Mouse (Mus musculus): ENCODE results near the gene Olfr209. TPM values are rescaled to one million over a fixed set of nuclear protein-coding genes. Genes with fewer than 3 reads are reported as not detected.
"Not testable (repeated sequence)": the region's sequence is repeated elsewhere in the genome, so short reads cannot be mapped to it uniquely, and the experiment has no call there.

Olfr209 gene
- polyA plus RNA-seq, 1 experiment from 2014 or later = not detected

- Histone ChIP-seq H3K27me3 (replicated peaks; ENCODE audit: control insufficient read depth, insufficient read depth, low read length) (no peaks in the 10 kb centered on the region), H3K9ac (ENCODE audit: low read length) (no peak overlapping the region), H3K27ac (ENCODE audit: low read depth, low read length) (no peak overlapping the region), H3K36me3 (ENCODE audit: control insufficient read depth, insufficient read depth, low read length) (no peaks in the 10 kb centered on the region), H3K4me3 (ENCODE audit: low read depth, low read length) (no peak overlapping the region), H3K4me1 (ENCODE audit: control insufficient read depth, insufficient read depth, low read length) (no peaks in the 10 kb centered on the region), H3K4me2 (ENCODE audit: low read length) (no peak overlapping the region), H3K9me3 (replicated peaks; ENCODE audit: control insufficient read depth, low read length) (no peaks in the 10 kb centered on the region)
- ATAC-seq = peak; percentile 32; the same call in 1 of the 2 replicates
- DNase-seq (ENCODE audit: low spot score) = peak; percentile 30
- WGBS = 71% methylated on average over 3 of the region's 3 CpGs
These were observed 29.5 kb upstream of the Olfr209 start for GRCm38 (mm10) chr16:59393300-59393699.

- Histone ChIP-seq H3K9ac (ENCODE audit: low read length) (no peak within 1 kb of the TSS), H3K4me2 (ENCODE audit: low read length) (no peak within 1 kb of the TSS), H3K9me3 (replicated peaks; ENCODE audit: control insufficient read depth, low read length) (no peaks in the 10 kb centered on the region), H3K36me3 (ENCODE audit: control insufficient read depth, insufficient read depth, low read length) (no peaks in the 10 kb centered on the region), H3K27me3 (replicated peaks; ENCODE audit: control insufficient read depth, insufficient read depth, low read length) (no peaks in the 10 kb centered on the region), H3K4me3 (ENCODE audit: low read depth, low read length) (no peak within 1 kb of the TSS), H3K4me1 (ENCODE audit: control insufficient read depth, insufficient read depth, low read length) (no peaks in the 10 kb centered on the region), H3K27ac (ENCODE audit: low read depth, low read length) (no peak within 1 kb of the TSS)
- no peak for DNase-seq (ENCODE audit: low spot score)
- 88% methylated on average over 1 of the region's 1 CpGs for WGBS
- no peak for ATAC-seq
These were observed 14.6 kb downstream of the Olfr209 start, which contains the start of gene Olfr206 for GRCm38 (mm10) chr16:59349146-59349545. Olfr206 (minus strand) TSS chr16:59349246.

- no peak within 1 kb of the TSS for H3K27ac ChIP-seq (ENCODE audit: low read depth, low read length)
- DNase-seq (ENCODE audit: low spot score) (no peak), ATAC-seq (no peak)
- H3K4me2 ChIP-seq (ENCODE audit: low read length) = no peak within 1 kb of the TSS
- no peaks in the 10 kb centered on the region for H3K36me3 ChIP-seq (ENCODE audit: control insufficient read depth, insufficient read depth, low read length)
- H3K9ac ChIP-seq (ENCODE audit: low read length) = no peak within 1 kb of the TSS
- H3K9me3 ChIP-seq (replicated peaks; ENCODE audit: control insufficient read depth, low read length) = no peaks in the 10 kb centered on the region
- H3K4me1 ChIP-seq (ENCODE audit: control insufficient read depth, insufficient read depth, low read length) = no peaks in the 10 kb centered on the region
- no peaks in the 10 kb centered on the region for H3K27me3 ChIP-seq (replicated peaks; ENCODE audit: control insufficient read depth, insufficient read depth, low read length)
- no peak within 1 kb of the TSS for H3K4me3 ChIP-seq (ENCODE audit: low read depth, low read length)
These were observed 32.8 kb downstream of the Olfr209 start, which contains the start of gene Olfr205 for GRCm38 (mm10) chr16:59331038-59331437. Olfr205 (minus strand) TSS chr16:59331138.

- not testable (repeated sequence) for DNase-seq (ENCODE audit: low spot score); H3K9me3 ChIP-seq (replicated peaks; ENCODE audit: control insufficient read depth, low read length); H3K36me3 ChIP-seq (ENCODE audit: control insufficient read depth, insufficient read depth, low read length); H3K4me1 ChIP-seq (ENCODE audit: control insufficient read depth, insufficient read depth, low read length); ATAC-seq; H3K9ac ChIP-seq (ENCODE audit: low read length); H3K4me2 ChIP-seq (ENCODE audit: low read length); H3K27me3 ChIP-seq (replicated peaks; ENCODE audit: control insufficient read depth, insufficient read depth, low read length); H3K27ac ChIP-seq (ENCODE audit: low read depth, low read length); H3K4me3 ChIP-seq (ENCODE audit: low read depth, low read length)
- 52% methylated on average over 1 of the region's 1 CpGs for WGBS
These were observed 40.5 kb downstream of the Olfr209 start for GRCm38 (mm10) chr16:59323262-59323661.

GRCm38 (mm10) chr16:59318148-59318547 lies 45.6 kb downstream of the Olfr209 start, which contains the start of gene Olfr204:
Olfr204 (minus strand) TSS chr16:59318248.
- Histone ChIP-seq H3K4me1 (ENCODE audit: control insufficient read depth, insufficient read depth, low read length) (no peaks in the 10 kb centered on the region), H3K27ac (ENCODE audit: low read depth, low read length) (no peak within 1 kb of the TSS), H3K9ac (ENCODE audit: low read length) (no peak within 1 kb of the TSS), H3K27me3 (replicated peaks; ENCODE audit: control insufficient read depth, insufficient read depth, low read length) (no peaks in the 10 kb centered on the region), H3K9me3 (replicated peaks; ENCODE audit: control insufficient read depth, low read length) (no peaks in the 10 kb centered on the region), H3K4me2 (ENCODE audit: low read length) (no peak within 1 kb of the TSS), H3K36me3 (ENCODE audit: control insufficient read depth, insufficient read depth, low read length) (no peaks in the 10 kb centered on the region), H3K4me3 (ENCODE audit: low read depth, low read length) (no peak within 1 kb of the TSS)
- ATAC-seq (no peak), DNase-seq (ENCODE audit: low spot score) (no peak)

Other genes with a start within 250 kb of the Olfr209 start
- gene Olfr194, start 242.9 kb downstream of the Olfr209 start, polyA plus RNA-seq (2014; fragmentation: Nextera tagmentation; extraction: Ambion mirVana) = not detected in 2 replicates
- not detected in 2 replicates for gene Olfr195, start 216.9 kb downstream of the Olfr209 start, polyA plus RNA-seq (2014; fragmentation: Nextera tagmentation; extraction: Ambion mirVana)
- not detected in 2 replicates for gene Olfr196, start 193.5 kb downstream of the Olfr209 start, polyA plus RNA-seq (2014; fragmentation: Nextera tagmentation; extraction: Ambion mirVana)
- not detected in 2 replicates for gene Olfr198, start 160.5 kb downstream of the Olfr209 start, polyA plus RNA-seq (2014; fragmentation: Nextera tagmentation; extraction: Ambion mirVana)
- not detected in 2 replicates for gene Olfr199, start 144.2 kb downstream of the Olfr209 start, polyA plus RNA-seq (2014; fragmentation: Nextera tagmentation; extraction: Ambion mirVana)
- not detected in 2 replicates for gene Olfr201, start 91.4 kb downstream of the Olfr209 start, polyA plus RNA-seq (2014; fragmentation: Nextera tagmentation; extraction: Ambion mirVana)
- not detected in 2 replicates for gene Olfr202, start 77.2 kb downstream of the Olfr209 start, polyA plus RNA-seq (2014; fragmentation: Nextera tagmentation; extraction: Ambion mirVana)
- not detected in 2 replicates for gene Olfr203, start 65.1 kb downstream of the Olfr209 start, polyA plus RNA-seq (2014; fragmentation: Nextera tagmentation; extraction: Ambion mirVana)
- not detected in 2 replicates for gene Olfr204, start 45.7 kb downstream of the Olfr209 start, polyA plus RNA-seq (2014; fragmentation: Nextera tagmentation; extraction: Ambion mirVana)
- gene Olfr205, start 32.9 kb downstream of the Olfr209 start, polyA plus RNA-seq (2014; fragmentation: Nextera tagmentation; extraction: Ambion mirVana) = not detected in 2 replicates
- not detected in 2 replicates for gene Olfr206, start 14.7 kb downstream of the Olfr209 start, polyA plus RNA-seq (2014; fragmentation: Nextera tagmentation; extraction: Ambion mirVana)
- gene Gabrr3, start 43.3 kb upstream of the Olfr209 start, polyA plus RNA-seq (2014; fragmentation: Nextera tagmentation; extraction: Ambion mirVana) = 0.05 TPM in 1 of 2 replicates, not detected in the other
- gene Riox2, start 107.8 kb upstream of the Olfr209 start, polyA plus RNA-seq (2014; fragmentation: Nextera tagmentation; extraction: Ambion mirVana) = 13.7 and 14.2 TPM in 2 replicates
- 1.5 and 1.8 TPM in 2 replicates for gene Crybg3, start 237.0 kb upstream of the Olfr209 start, polyA plus RNA-seq (2014; fragmentation: Nextera tagmentation; extraction: Ambion mirVana)